Mouse (Mus musculus) testis, adult 2 months (tissue): Measurements from ENCODE around the gene Gdap2. TPM values are rescaled to one million over a fixed set of nuclear protein-coding genes. Genes with fewer than 3 reads are reported as not detected.

Source experiments
- H3K27ac ChIP-seq: fragments of 200-500 bp; 2 replicates; pipeline ENCODE4 v1.5.1; 2012; ENCODE audit warnings: low read depth, low read length; ENCODE audit not compliant: control insufficient read depth, insufficient read depth
- H3K27me3 ChIP-seq: fragments of 200-500 bp; 2 replicates; pipeline ENCODE4 v1.6.1; 2012; ENCODE audit warnings: mild to moderate bottlenecking, low read length, moderate library complexity; ENCODE audit not compliant: control insufficient read depth, insufficient read depth
- H3K36me3 ChIP-seq: fragments of 200-500 bp; 2 replicates; pipeline ENCODE4 v1.6.1; 2012; ENCODE audit warnings: mild to moderate bottlenecking, low read length; ENCODE audit not compliant: control insufficient read depth, insufficient read depth
- H3K4me1 ChIP-seq: fragments of 200-500 bp; 2 replicates; pipeline ENCODE4 v1.6.1; 2012; ENCODE audit warnings: low read length; ENCODE audit not compliant: control insufficient read depth, insufficient read depth
- H3K4me3 ChIP-seq: fragments of 200-500 bp; 2 replicates; pipeline ENCODE4 v1.5.1; 2012; ENCODE audit warnings: low read depth, mild to moderate bottlenecking, low read length, moderate library complexity, mixed read lengths; ENCODE audit not compliant: control insufficient read depth
- CTCF ChIP-seq: fragments of 200-500 bp; IDR thresholded peaks from 2 replicates; pipeline ENCODE4 v1.5.1; 2012; ENCODE audit warnings: low read depth, mild to moderate bottlenecking, inconsistent platforms, low read length, moderate library complexity; ENCODE audit not compliant: control insufficient read depth, insufficient read depth, insufficient replicate concordance
- POLR2A ChIP-seq: fragments of 200-500 bp; IDR thresholded peaks from 2 replicates; pipeline ENCODE4 v1.6.1; 2012; ENCODE audit warnings: low read depth, mild to moderate bottlenecking, inconsistent platforms, low read length, moderate library complexity; ENCODE audit not compliant: control insufficient read depth
- polyA plus RNA-seq: library from polyadenylated mRNA; depleted of rRNA; stranded (reverse); fragments of >200 nt; gene quantifications from 2 replicates; pipeline ENCODE4 v1.2.3, GENCODE M21; 2012; rRNA removed

Gene Gdap2
- polyA plus RNA-seq, 1 experiment: 25.0 TPM

GRCm38 (mm10) chr3:100206973-100207372, 44.8 kb downstream of the Gdap2 start:
- H3K27me3 ChIP-seq: no peaks in the 10 kb centered on the region
- peaks cover 2% of the 10 kb centered on the region; the same call in 1 of the 2 replicates for H3K36me3 ChIP-seq
- no peak for TF ChIP-seq POLR2A
- no peak for TF ChIP-seq CTCF
- H3K4me1 ChIP-seq: no peaks in the 10 kb centered on the region
- H3K27ac ChIP-seq: no peak overlapping the region
- no peak overlapping the region for H3K4me3 ChIP-seq

GRCm38 (mm10) chr3:100215469-100215868, 53.3 kb downstream of the Gdap2 start:
- Histone ChIP-seq H3K4me3 (no peak overlapping the region), H3K36me3 (no peaks in the 10 kb centered on the region), H3K27ac (no peak overlapping the region), H3K4me1 (no peaks in the 10 kb centered on the region), H3K27me3 (no peaks in the 10 kb centered on the region)
- TF ChIP-seq CTCF (no peak), POLR2A (no peak)

GRCm38 (mm10) chr3:100225326-100225959, 63.3 kb downstream of the Gdap2 start:
- TF ChIP-seq POLR2A (no peak), CTCF (no peak)
- H3K4me1 ChIP-seq: no peaks in the 10 kb centered on the region
- H3K27ac ChIP-seq: peak overlapping the region; percentile 79
- no peak overlapping the region for H3K4me3 ChIP-seq
- no peaks in the 10 kb centered on the region for H3K36me3 ChIP-seq
- no peaks in the 10 kb centered on the region for H3K27me3 ChIP-seq

GRCm38 (mm10) chr3:100227509-100227908, 65.3 kb downstream of the Gdap2 start:
- no peak for TF ChIP-seq POLR2A
- TF ChIP-seq CTCF: no peak

GRCm38 (mm10) chr3:100228981-100229380, 66.8 kb downstream of the Gdap2 start:
- Histone ChIP-seq H3K27ac (no peak overlapping the region), H3K27me3 (no peaks in the 10 kb centered on the region), H3K4me1 (no peaks in the 10 kb centered on the region), H3K4me3 (no peak overlapping the region), H3K36me3 (no peaks in the 10 kb centered on the region)
- TF ChIP-seq CTCF: no peak
- TF ChIP-seq POLR2A: no peak

More at GRCm38 (mm10) chr3:100227509-100227908, 65.3 kb downstream of the Gdap2 start:
- no peak overlapping the region for H3K27ac ChIP-seq
- H3K27me3 ChIP-seq: no peaks in the 10 kb centered on the region
- no peaks in the 10 kb centered on the region for H3K36me3 ChIP-seq
- H3K4me3 ChIP-seq: no peak overlapping the region
- H3K4me1 ChIP-seq: no peaks in the 10 kb centered on the region

GRCm38 (mm10) chr3:100236725-100237436, 74.7 kb downstream of the Gdap2 start:
- TF ChIP-seq POLR2A: no peak
- no peak for TF ChIP-seq CTCF
- Histone ChIP-seq H3K4me3 (no peak overlapping the region), H3K27me3 (no peaks in the 10 kb centered on the region), H3K4me1 (no peaks in the 10 kb centered on the region), H3K27ac (no peak overlapping the region), H3K36me3 (no peaks in the 10 kb centered on the region)

GRCm38 (mm10) chr3:100242230-100242629, 80.0 kb downstream of the Gdap2 start:
- Histone ChIP-seq H3K4me1 (no peaks in the 10 kb centered on the region), H3K27me3 (no peaks in the 10 kb centered on the region), H3K36me3 (no peaks in the 10 kb centered on the region), H3K4me3 (no peak overlapping the region), H3K27ac (no peak overlapping the region)
- TF ChIP-seq CTCF (no peak), POLR2A (no peak)

GRCm38 (mm10) chr3:100246286-100246825, 84.2 kb downstream of the Gdap2 start:
- no peak for TF ChIP-seq CTCF
- no peak for TF ChIP-seq POLR2A

More at GRCm38 (mm10) chr3:100246286-100246825, 84.2 kb downstream of the Gdap2 start:
- H3K27ac ChIP-seq: no peak overlapping the region
- H3K36me3 ChIP-seq: no peaks in the 10 kb centered on the region
- no peaks in the 10 kb centered on the region for H3K27me3 ChIP-seq
- H3K4me1 ChIP-seq: no peaks in the 10 kb centered on the region
- H3K4me3 ChIP-seq: no peak overlapping the region

Other genes with a start within 250 kb of the Gdap2 start
- 10.0 and 11.1 TPM in 2 replicates for gene Wdr3, start within 50 bp of the Gdap2 start, polyA plus RNA-seq